Mouse (Mus musculus): ENCODE measurements around the gene Abcb7. TPM values are rescaled to one million over a fixed set of nuclear protein-coding genes. Genes with fewer than 3 reads are reported as not detected.
"Not testable (repeated sequence)": the region's sequence is repeated elsewhere in the genome, so short reads cannot be mapped to it uniquely, and the experiment has no call there.

Abcb7 gene
- 8.2 and 8.5 TPM in 2 replicates for polyA plus RNA-seq (2015; fragmentation: Nextera tagmentation; extraction: Ambion mirVana)

DNA sequence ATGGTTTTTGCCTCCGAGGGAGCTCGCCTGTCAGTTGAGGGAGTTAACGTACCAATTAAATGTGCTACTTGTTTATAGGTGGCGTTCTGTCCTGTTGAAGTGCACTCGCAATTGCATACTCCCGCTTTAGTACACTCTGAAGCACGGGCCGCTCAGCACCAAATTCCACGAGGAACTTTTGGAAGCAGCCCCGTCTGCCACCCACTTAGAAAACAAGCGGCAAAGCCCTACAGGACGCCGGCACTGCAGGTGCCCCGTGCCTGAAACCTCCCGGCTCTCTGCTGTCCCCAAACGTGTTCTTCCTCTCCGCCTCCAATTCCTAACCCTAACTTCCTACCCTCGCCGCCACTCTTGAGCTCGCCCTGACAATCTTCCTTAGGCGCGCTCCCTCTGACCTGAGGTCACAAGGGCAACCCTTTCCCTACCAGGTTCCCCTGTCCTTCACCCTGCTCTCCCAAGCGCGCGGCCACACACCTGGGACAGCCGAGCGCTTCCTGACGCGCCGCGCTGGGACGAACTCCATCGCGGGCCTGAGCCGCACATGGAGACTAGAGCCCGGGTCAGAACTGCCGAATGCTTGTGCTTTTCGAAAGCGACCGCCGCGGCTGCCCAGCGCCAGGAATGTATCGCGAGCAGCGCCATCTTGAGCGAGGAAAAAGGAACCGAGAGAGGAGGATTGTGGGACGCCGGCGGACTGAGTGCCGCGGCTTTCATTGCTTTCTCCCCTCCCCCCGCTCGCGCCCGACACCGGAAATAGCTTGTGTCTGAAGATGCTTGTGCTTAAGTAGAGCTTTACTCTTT is at the start of gene Abcb7:
Abcb7 (minus strand) TSS at position 674 of the 801 bp plus-strand sequence.
- H3K27ac ChIP-seq, result peak within 1 kb of the TSS; percentile 92
- H3K27me3 ChIP-seq, result peaks cover 27% of the 10 kb centered on the region; the same call in 1 of the 2 replicates
- no peaks in the 10 kb centered on the region for H3K4me1 ChIP-seq (replicated peaks)
- peak; percentile 99 for ATAC-seq (ENCODE audit: low FRiP score)
- 16% methylated on average over 56 of the region's 58 CpGs for WGBS
- peak within 1 kb of the TSS; percentile 53 for H3K4me2 ChIP-seq
- peak within 1 kb of the TSS; percentile 63 for H3K4me3 ChIP-seq
- no peaks in the 10 kb centered on the region for H3K9me3 ChIP-seq
- peak within 1 kb of the TSS; percentile 79 for H3K9ac ChIP-seq
- H3K36me3 ChIP-seq, result no peaks in the 10 kb centered on the region

DNA sequence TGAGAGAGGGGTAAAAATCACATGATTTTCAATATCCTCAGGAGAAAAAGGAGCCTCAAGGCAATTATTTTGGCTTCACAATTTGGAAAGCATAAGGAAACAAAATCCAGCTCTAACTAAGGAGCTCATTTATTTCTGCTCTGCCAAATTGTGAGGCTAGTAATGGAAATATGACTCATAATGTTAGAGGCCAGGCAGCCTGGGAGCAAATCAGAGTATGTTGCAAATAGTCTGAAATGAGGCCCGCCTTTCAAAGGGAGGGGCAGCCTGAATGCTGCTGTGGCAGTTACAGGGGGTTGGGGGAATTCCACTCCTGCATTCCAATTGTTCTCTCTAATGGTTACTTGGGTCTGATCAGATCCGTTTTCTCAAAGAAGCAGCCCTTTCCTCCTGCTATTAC is 48.1 kb upstream of the Abcb7 start:
- no peaks in the 10 kb centered on the region for H3K36me3 ChIP-seq
- no peak overlapping the region for H3K9ac ChIP-seq
- no peaks in the 10 kb centered on the region for H3K9me3 ChIP-seq
- H3K4me1 ChIP-seq (replicated peaks), result no peaks in the 10 kb centered on the region
- no peak overlapping the region for H3K4me2 ChIP-seq
- no peak overlapping the region for H3K4me3 ChIP-seq
- ATAC-seq (ENCODE audit: low FRiP score), result no peak
- H3K27me3 ChIP-seq, result peaks cover 6% of the 10 kb centered on the region; the same call in 1 of the 2 replicates
- 43% methylated on average over 2 of the region's 2 CpGs for WGBS
- no peak overlapping the region for H3K27ac ChIP-seq

DNA sequence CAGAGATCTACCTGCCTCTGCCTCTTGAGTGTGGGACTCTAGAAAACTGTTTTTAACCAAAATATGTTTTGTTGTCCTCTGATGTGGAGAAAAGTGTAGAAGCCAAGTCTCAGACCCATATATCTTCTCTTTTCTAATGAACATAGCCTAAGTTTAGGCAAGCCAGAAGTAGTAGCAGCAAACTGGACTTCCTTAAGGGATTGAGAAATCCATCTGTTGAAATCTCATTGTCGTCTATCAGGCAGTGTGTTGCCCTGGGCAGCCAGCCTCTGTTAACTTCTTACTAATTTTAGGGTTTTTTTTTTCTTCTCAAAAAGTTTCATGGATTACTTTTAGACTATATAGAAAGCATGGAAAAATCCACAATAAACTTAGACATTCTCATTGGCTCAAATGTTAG is 38.8 kb upstream of the Abcb7 start:
- H3K4me3 ChIP-seq, result no peak overlapping the region
- WGBS, result 89% methylated on average over 1 of the region's 1 CpGs
- H3K36me3 ChIP-seq, result no peaks in the 10 kb centered on the region
- H3K9me3 ChIP-seq, result no peaks in the 10 kb centered on the region
- H3K9ac ChIP-seq, result no peak overlapping the region
- peaks cover 20% of the 10 kb centered on the region; the same call in 1 of the 2 replicates for H3K27me3 ChIP-seq
- no peak for ATAC-seq (ENCODE audit: low FRiP score)
- no peak overlapping the region for H3K27ac ChIP-seq
- no peak overlapping the region for H3K4me2 ChIP-seq
- H3K4me1 ChIP-seq (replicated peaks), result no peaks in the 10 kb centered on the region

DNA sequence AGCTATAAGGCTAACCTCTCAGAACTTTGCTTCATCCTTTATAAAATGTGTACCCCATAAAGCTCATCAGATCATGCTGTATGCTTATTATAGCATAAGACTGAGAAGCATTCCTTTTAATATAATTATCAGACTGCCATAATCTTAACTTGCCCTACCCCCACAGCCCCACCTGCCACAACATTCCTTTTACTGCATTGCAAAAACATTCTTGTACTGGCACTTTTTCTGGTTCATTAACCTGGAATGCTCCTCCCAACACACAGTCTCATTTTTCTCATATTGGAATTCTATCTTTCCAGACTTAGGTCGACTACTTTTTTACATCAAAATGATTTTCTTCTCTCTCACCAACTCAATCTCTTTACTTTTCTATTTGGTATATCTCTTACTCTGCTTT is 19.8 kb upstream of the Abcb7 start:
- no peak for ATAC-seq (ENCODE audit: low FRiP score)
- no peak overlapping the region for H3K27ac ChIP-seq
- peaks cover 22% of the 10 kb centered on the region; the same call in 1 of the 2 replicates for H3K27me3 ChIP-seq
- no peaks in the 10 kb centered on the region for H3K4me1 ChIP-seq (replicated peaks)
- H3K36me3 ChIP-seq, result no peaks in the 10 kb centered on the region
- no peak overlapping the region for H3K9ac ChIP-seq
- no peaks in the 10 kb centered on the region for H3K9me3 ChIP-seq
- no peak overlapping the region for H3K4me3 ChIP-seq
- WGBS, result 50% methylated on average over 1 of the region's 1 CpGs
- no peak overlapping the region for H3K4me2 ChIP-seq

DNA sequence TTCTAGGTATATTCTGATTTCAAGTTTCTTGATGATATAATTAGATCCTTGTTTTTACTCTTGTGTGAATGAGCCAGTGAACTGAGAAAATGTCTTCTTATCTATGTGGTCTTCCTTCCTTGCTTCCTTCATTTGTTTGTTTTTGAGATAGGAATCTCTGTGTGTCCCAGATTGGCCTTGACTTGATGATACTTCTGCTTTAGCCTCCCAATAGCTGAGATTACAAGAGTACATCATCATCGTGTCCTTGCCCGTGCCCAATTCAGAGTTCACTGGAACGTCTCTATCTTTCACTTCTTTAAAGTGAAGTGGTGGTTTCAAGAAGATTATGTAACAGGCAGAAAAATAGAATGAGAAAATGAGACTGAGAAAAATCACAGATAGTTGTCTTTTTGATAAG is 14.5 kb upstream of the Abcb7 start:
- no peaks in the 10 kb centered on the region for H3K9me3 ChIP-seq
- no peak for ATAC-seq (ENCODE audit: low FRiP score)
- peaks cover 20% of the 10 kb centered on the region; the same call in 1 of the 2 replicates for H3K27me3 ChIP-seq
- H3K36me3 ChIP-seq, result no peaks in the 10 kb centered on the region
- H3K27ac ChIP-seq, result no peak overlapping the region
- H3K9ac ChIP-seq, result no peak overlapping the region
- no peak overlapping the region for H3K4me3 ChIP-seq
- WGBS, result 95% methylated on average over 3 of the region's 3 CpGs
- H3K4me1 ChIP-seq (replicated peaks), result no peaks in the 10 kb centered on the region
- no peak overlapping the region for H3K4me2 ChIP-seq

DNA sequence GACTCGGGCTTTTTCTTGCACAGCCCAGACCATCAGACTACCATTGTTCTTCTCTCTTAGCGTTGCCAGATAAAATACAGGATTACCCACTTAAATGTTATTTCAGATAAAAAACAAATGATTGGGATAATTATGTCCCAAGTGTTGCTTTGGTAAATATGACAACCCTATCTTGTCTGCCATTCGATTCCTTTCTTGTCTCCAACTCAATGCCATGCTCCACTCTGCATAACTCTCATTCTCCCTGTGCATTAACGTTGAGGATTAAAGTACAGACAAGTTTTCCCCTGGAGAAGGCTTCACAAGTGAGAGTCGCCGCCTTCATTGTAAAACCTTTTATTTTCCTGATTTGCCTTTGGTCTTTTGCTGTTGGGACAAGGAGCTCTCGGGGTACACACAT is 339 bp upstream of the Abcb7 start:
- no peak overlapping the region for H3K9ac ChIP-seq

DNA sequence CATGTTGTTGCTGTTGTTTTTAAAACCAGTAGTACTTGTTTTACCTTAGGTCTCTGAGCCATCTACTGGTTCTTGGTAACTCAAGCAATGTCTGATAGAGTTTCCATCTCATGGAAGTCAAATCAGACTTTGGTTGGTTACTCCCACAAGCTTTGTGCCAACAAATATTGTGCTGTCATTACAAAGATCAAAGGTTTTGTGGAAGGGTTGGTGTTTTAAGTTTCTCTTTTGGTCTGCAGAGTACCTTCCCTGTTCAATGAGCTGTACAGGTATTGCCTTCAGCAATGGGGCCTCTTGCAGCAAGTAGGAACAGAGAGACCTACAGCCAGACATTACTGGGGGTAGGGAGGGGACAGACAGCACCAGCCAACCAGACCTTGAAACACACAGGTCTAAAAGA is 5.5 kb downstream of the Abcb7 start:
- Histone ChIP-seq H3K27ac (no peak overlapping the region), H3K4me3 (no peak overlapping the region), H3K27me3 (peaks cover 15% of the 10 kb centered on the region; the same call in 1 of the 2 replicates), H3K4me2 (no peak overlapping the region), H3K36me3 (no peaks in the 10 kb centered on the region), H3K4me1 (replicated peaks) (no peaks in the 10 kb centered on the region), H3K9me3 (no peaks in the 10 kb centered on the region), H3K9ac (no peak overlapping the region)
- no peak for ATAC-seq (ENCODE audit: low FRiP score)

More for the DNA sequence above, 339 bp upstream of the Abcb7 start:
- no peaks in the 10 kb centered on the region for H3K9me3 ChIP-seq
- H3K4me1 ChIP-seq (replicated peaks), result no peaks in the 10 kb centered on the region
- H3K27me3 ChIP-seq, result peaks cover 25% of the 10 kb centered on the region; the same call in 1 of the 2 replicates
- peak overlapping the region; percentile 43 for H3K4me2 ChIP-seq
- H3K27ac ChIP-seq, result peak overlapping the region; percentile 92
- ATAC-seq (ENCODE audit: low FRiP score), result peak; percentile 53
- no peaks in the 10 kb centered on the region for H3K36me3 ChIP-seq
- 45% methylated on average over 7 of the region's 7 CpGs for WGBS
- peak overlapping the region; percentile 63 for H3K4me3 ChIP-seq

DNA sequence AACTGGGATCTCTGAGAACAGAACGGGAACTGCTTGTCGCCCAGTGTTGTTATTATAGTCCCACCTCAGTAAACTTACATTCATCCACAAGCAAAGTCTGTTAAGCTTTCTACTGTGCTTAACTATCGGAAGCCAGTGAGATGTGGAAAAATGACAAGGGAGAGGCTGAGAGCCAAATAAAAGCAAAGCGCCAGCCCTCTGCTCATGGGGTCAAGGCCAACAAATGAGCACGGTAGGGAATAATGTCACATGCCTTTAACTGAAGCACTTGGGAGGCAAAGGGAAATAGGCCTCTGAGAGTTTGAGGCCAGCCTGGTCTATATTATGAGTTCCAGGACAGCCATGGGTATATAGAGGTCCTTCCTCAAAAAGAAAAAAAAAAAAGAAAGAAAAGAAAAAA is 11.2 kb downstream of the Abcb7 start:
- H3K9ac ChIP-seq, result no peak overlapping the region
- no peaks in the 10 kb centered on the region for H3K36me3 ChIP-seq
- H3K4me3 ChIP-seq, result no peak overlapping the region
- H3K4me1 ChIP-seq (replicated peaks), result no peaks in the 10 kb centered on the region
- peaks cover 16% of the 10 kb centered on the region; the same call in 1 of the 2 replicates for H3K27me3 ChIP-seq
- no peak overlapping the region for H3K27ac ChIP-seq
- ATAC-seq (ENCODE audit: low FRiP score), result no peak
- H3K4me2 ChIP-seq, result no peak overlapping the region
- 70% methylated on average over 5 of the region's 5 CpGs for WGBS
- no peaks in the 10 kb centered on the region for H3K9me3 ChIP-seq

DNA sequence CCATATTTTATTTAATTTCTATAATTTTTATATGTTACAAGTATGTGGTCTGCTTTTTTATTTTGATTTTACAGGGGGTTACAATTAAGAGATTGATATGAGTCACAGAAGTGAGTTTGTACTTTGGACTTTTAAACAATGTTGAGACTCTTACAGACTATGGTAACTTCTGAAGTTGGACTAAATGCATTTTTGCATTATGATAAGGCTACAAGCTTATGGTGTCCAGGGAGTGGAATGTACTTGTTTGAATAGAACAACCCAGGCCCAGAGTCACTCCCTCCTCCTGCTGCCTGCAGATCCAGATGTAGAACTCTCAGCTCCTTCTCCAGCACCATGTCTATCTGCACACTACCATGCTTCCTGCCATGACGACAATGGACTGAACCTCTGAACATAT is 12.5 kb downstream of the Abcb7 start:
- peaks cover 12% of the 10 kb centered on the region; the same call in 1 of the 2 replicates for H3K27me3 ChIP-seq
- no peak overlapping the region for H3K9ac ChIP-seq
- H3K4me3 ChIP-seq, result no peak overlapping the region
- H3K9me3 ChIP-seq, result no peaks in the 10 kb centered on the region
- no peak for ATAC-seq (ENCODE audit: low FRiP score)
- H3K36me3 ChIP-seq, result no peaks in the 10 kb centered on the region
- H3K4me1 ChIP-seq (replicated peaks), result no peaks in the 10 kb centered on the region
- H3K4me2 ChIP-seq, result no peak overlapping the region
- 83% methylated on average over 1 of the region's 1 CpGs for WGBS
- no peak overlapping the region for H3K27ac ChIP-seq

DNA sequence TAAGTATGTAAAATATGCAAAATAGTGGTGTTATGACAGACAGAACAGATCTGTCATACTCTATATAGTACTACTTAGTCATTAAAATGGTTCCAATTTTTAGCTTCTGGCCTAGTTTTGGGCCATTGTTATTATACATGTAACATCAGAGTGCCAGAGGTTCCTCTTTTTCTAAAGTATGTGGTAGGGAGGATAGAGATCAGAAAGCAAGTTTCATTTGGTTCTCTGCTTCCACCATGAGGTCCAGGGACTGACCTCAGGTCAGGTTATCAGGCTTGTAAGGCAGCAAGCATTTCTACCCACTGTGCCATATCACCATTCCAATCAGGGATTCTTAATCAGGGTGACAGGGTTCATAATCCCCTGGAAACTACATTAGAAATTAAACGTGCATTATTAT is 16.1 kb downstream of the Abcb7 start:
- WGBS, result 63% methylated on average over 1 of the region's 1 CpGs
- no peak for ATAC-seq (ENCODE audit: low FRiP score)
- no peaks in the 10 kb centered on the region for H3K9me3 ChIP-seq
- no peak overlapping the region for H3K27ac ChIP-seq
- no peaks in the 10 kb centered on the region for H3K4me1 ChIP-seq (replicated peaks)
- H3K27me3 ChIP-seq, result peaks cover 11% of the 10 kb centered on the region; the same call in 1 of the 2 replicates
- no peak overlapping the region for H3K9ac ChIP-seq
- H3K4me2 ChIP-seq, result no peak overlapping the region
- H3K4me3 ChIP-seq, result no peak overlapping the region
- no peaks in the 10 kb centered on the region for H3K36me3 ChIP-seq

DNA sequence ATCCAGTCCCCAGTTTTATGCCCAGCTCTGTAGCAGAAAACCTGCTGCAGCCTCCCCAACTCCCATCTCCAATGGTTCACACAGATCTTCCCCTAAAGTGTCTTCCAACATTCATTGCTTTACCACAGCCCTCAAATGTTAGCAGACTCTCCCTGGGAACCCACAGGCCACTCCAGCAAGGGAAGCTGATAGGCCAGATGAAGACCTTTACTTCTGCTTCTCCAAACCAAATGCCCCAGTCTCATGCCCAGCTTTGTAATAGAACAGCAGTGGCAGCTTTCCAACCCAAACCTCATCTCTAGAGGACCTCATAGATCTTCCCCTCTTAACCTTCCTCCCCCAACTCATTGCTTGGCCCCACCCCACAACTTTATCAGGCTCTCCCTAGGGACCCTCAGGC is 54.0 kb downstream of the Abcb7 start:
- Histone ChIP-seq H3K4me2 (no peak overlapping the region), H3K9me3 (no peaks in the 10 kb centered on the region), H3K27ac (no peak overlapping the region), H3K4me3 (no peak overlapping the region), H3K27me3 (peaks cover 8% of the 10 kb centered on the region; the same call in 1 of the 2 replicates), H3K9ac (no peak overlapping the region), H3K36me3 (no peaks in the 10 kb centered on the region), H3K4me1 (replicated peaks) (no peaks in the 10 kb centered on the region)
- no peak for ATAC-seq (ENCODE audit: low FRiP score)

DNA sequence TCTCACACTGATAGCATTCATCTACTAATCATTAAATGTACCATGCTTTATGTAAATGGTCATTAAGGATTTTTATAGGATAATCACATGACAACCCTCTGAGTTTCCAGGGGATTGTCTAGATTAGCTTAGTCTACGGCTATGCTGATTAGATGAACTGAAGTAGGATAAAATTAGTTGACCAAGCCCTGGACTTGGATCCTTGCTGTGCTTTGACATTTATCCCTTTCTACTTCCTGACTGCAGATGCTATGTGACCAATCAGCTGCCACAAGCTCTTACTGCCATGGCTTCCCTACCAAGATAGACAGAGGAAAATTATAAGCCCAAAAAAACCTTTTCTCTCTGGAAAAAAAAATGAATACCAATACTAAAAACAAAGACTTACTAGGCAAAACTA is 57.8 kb downstream of the Abcb7 start:
- Histone ChIP-seq H3K9ac (no peak overlapping the region), H3K4me2 (no peak overlapping the region), H3K4me3 (no peak overlapping the region), H3K27ac (no peak overlapping the region), H3K36me3 (no peaks in the 10 kb centered on the region), H3K4me1 (replicated peaks) (no peaks in the 10 kb centered on the region), H3K27me3 (0 out of 2 replicates have a peak, but pooled peaks cover 7% of the 10 kb centered on the region), H3K9me3 (no peaks in the 10 kb centered on the region)
- 81% methylated on average over 1 of the region's 1 CpGs for whole genome bisulfite sequencing
- no peak for ATAC-seq (ENCODE audit: low FRiP score)

DNA sequence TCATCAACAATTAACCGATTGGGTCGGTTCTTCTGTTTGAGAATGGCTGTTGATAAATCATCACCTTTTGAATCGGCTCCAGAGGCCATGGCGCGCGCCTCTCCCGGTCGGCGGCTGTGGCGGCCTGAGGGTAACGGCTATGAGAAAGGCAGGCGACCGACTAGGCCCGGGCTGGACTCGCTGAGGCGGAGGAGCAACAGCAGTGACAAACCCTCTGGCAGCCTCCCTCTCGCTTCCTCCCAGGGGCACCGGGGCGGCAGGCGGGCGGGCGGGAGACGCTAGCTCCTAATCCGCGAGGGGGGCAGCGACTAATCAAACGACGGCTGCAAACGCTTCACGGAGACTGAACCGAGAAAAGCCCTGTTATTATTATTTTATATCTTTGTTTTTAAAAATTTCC is 65.5 kb downstream of the Abcb7 start:
- not testable (repeated sequence) for H3K36me3 ChIP-seq; H3K4me2 ChIP-seq; H3K4me3 ChIP-seq; H3K27me3 ChIP-seq; H3K27ac ChIP-seq; H3K9ac ChIP-seq; H3K4me1 ChIP-seq (replicated peaks); H3K9me3 ChIP-seq; ATAC-seq (ENCODE audit: low FRiP score)
- 85% methylated on average over 27 of the region's 31 CpGs for WGBS
